Mouse (Mus musculus) G1E (cell line): Measurements from ENCODE around the gene Pdia6.

ENCODE experiments used
- CTCF ChIP-seq: IDR thresholded peaks from 2 replicates; pipeline ENCODE4 v1.5.1; 2012; ENCODE audit warnings: low read depth, low read length, inconsistent platforms, mixed read lengths
- TAL1 ChIP-seq: conservative IDR thresholded peaks from 2 replicates; pipeline ENCODE4 v1.6.1; 2012; ENCODE audit warnings: low read depth, low read length, inconsistent platforms, mixed read lengths

- TF ChIP-seq TAL1 (no peak), CTCF (peak; percentile 24; the same call in 1 of the 2 replicates)
These were observed 9.4 kb upstream of the Pdia6 start for GRCm38 (mm10) chr12:17256905-17257304.
